Mouse (Mus musculus): ENCODE measurements around the gene Vangl2. TPM values are rescaled to one million over a fixed set of nuclear protein-coding genes. Genes with fewer than 3 reads are reported as not detected.

The Vangl2 gene
- polyA plus RNA-seq, 1 experiment, result 2.2 TPM

- 80% methylated on average over 13 of the region's 13 CpGs for WGBS
- no peak overlapping the region for H3K4me3 ChIP-seq (replicated peaks; ENCODE audit: control insufficient read depth, low read depth, low read length)
- no peak overlapping the region for H3K27ac ChIP-seq (ENCODE audit: control insufficient read depth, insufficient read depth, low read depth, low read length, poor library complexity)
- no peaks in the 10 kb centered on the region for H3K4me1 ChIP-seq (ENCODE audit: control insufficient read depth, insufficient read depth, low read length)
- no peak for TF ChIP-seq POLR2A (IDR thresholded peaks at IDR 0.05; ENCODE audit: borderline replicate concordance, control insufficient read depth, low read depth, low read length)
- TF ChIP-seq CTCF (IDR thresholded peaks at IDR 0.05; ENCODE audit: control insufficient read depth, insufficient read depth, low read length), result no peak
These were observed 21.0 kb upstream of the Vangl2 start for GRCm38 (mm10) chr1:172049131-172049782.

DNA sequence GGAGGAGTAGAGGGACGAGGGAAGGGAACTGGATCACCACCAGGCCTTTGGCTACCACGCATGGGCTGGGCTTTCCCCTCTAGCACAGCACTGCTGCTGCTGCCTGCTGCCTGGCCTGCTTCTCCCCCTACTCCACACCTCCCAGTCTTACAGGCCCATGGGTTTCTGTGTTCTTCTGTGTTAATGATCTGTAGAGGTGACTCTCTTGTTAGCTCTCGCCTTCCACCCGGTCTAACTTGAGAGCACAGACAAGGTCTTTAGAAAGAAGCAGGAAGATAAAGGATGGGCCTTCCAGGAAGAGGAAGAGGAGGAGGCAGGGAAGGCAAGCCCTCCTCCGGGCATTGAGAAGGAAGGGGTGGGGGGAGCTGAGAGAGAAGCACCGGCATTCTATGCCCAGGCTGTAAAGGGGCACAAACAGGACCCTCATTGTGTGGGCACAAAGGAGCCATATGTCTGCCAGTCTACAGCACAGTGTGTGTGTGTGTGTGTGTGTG lies 20.0 kb upstream of the Vangl2 start:
- no peak for TF ChIP-seq POLR2A (IDR thresholded peaks at IDR 0.05; ENCODE audit: borderline replicate concordance, control insufficient read depth, low read depth, low read length)
- no peak for TF ChIP-seq CTCF (IDR thresholded peaks at IDR 0.05; ENCODE audit: control insufficient read depth, insufficient read depth, low read length)
- Histone ChIP-seq H3K27ac (ENCODE audit: control insufficient read depth, insufficient read depth, low read depth, low read length, poor library complexity) (no peak overlapping the region), H3K4me1 (ENCODE audit: control insufficient read depth, insufficient read depth, low read length) (no peaks in the 10 kb centered on the region), H3K4me3 (replicated peaks; ENCODE audit: control insufficient read depth, low read depth, low read length) (no peak overlapping the region)
- WGBS, result 34% methylated on average over 6 of the region's 6 CpGs

- WGBS, result 22% methylated on average over 5 of the region's 5 CpGs
- Histone ChIP-seq H3K27ac (ENCODE audit: control insufficient read depth, insufficient read depth, low read depth, low read length, poor library complexity) (no peak overlapping the region), H3K4me1 (ENCODE audit: control insufficient read depth, insufficient read depth, low read length) (no peaks in the 10 kb centered on the region), H3K4me3 (replicated peaks; ENCODE audit: control insufficient read depth, low read depth, low read length) (no peak overlapping the region)
- TF ChIP-seq CTCF (IDR thresholded peaks at IDR 0.05; ENCODE audit: control insufficient read depth, insufficient read depth, low read length) (peak; percentile 78), POLR2A (IDR thresholded peaks at IDR 0.05; ENCODE audit: borderline replicate concordance, control insufficient read depth, low read depth, low read length) (no peak)
These were observed 18.7 kb upstream of the Vangl2 start for GRCm38 (mm10) chr1:172046938-172047337.

- WGBS, result 53% methylated on average over 8 of the region's 8 CpGs
- H3K27ac ChIP-seq (ENCODE audit: control insufficient read depth, insufficient read depth, low read depth, low read length, poor library complexity), result no peak overlapping the region
- no peak for TF ChIP-seq POLR2A (IDR thresholded peaks at IDR 0.05; ENCODE audit: borderline replicate concordance, control insufficient read depth, low read depth, low read length)
- TF ChIP-seq CTCF (IDR thresholded peaks at IDR 0.05; ENCODE audit: control insufficient read depth, insufficient read depth, low read length), result no peak
These were observed 18.2 kb upstream of the Vangl2 start for GRCm38 (mm10) chr1:172046410-172046809.

GRCm38 (mm10) chr1:172029914-172030313 lies 1.7 kb upstream of the Vangl2 start:
- TF ChIP-seq POLR2A (IDR thresholded peaks at IDR 0.05; ENCODE audit: borderline replicate concordance, control insufficient read depth, low read depth, low read length), result no peak
- no peak for TF ChIP-seq CTCF (IDR thresholded peaks at IDR 0.05; ENCODE audit: control insufficient read depth, insufficient read depth, low read length)
- H3K4me3 ChIP-seq (replicated peaks; ENCODE audit: control insufficient read depth, low read depth, low read length), result no peak overlapping the region
- 83% methylated on average over 2 of the region's 2 CpGs for WGBS
- peaks cover 2% of the 10 kb centered on the region for H3K4me1 ChIP-seq (ENCODE audit: control insufficient read depth, insufficient read depth, low read length)
- H3K27ac ChIP-seq (ENCODE audit: control insufficient read depth, insufficient read depth, low read depth, low read length, poor library complexity), result no peak overlapping the region

More at GRCm38 (mm10) chr1:172046410-172046809, 18.2 kb upstream of the Vangl2 start:
- Histone ChIP-seq H3K4me1 (ENCODE audit: control insufficient read depth, insufficient read depth, low read length) (no peaks in the 10 kb centered on the region), H3K4me3 (replicated peaks; ENCODE audit: control insufficient read depth, low read depth, low read length) (no peak overlapping the region)

DNA sequence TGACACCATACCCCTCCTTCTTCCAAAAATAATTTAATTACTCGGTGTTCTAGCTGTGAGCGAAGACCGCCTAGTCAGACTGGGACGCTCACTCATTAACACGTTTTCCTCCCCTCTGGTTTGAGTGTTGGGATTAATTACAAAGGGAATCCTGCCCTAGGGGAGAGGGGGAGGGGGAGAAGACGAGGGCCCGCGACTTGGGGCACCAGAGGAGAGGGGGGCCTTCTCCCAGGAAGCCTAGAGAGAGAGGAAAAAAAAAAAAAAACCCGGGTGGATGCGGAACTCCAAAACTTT lies 488 bp downstream of the Vangl2 start:
- H3K27ac ChIP-seq (ENCODE audit: control insufficient read depth, insufficient read depth, low read depth, low read length, poor library complexity), result no peak overlapping the region
- no peak overlapping the region for H3K4me3 ChIP-seq (replicated peaks; ENCODE audit: control insufficient read depth, low read depth, low read length)
- TF ChIP-seq CTCF (IDR thresholded peaks at IDR 0.05; ENCODE audit: control insufficient read depth, insufficient read depth, low read length) (no peak), POLR2A (IDR thresholded peaks at IDR 0.05; ENCODE audit: borderline replicate concordance, control insufficient read depth, low read depth, low read length) (no peak)
- peaks cover 2% of the 10 kb centered on the region for H3K4me1 ChIP-seq (ENCODE audit: control insufficient read depth, insufficient read depth, low read length)
- WGBS, result 80% methylated on average over 10 of the region's 10 CpGs

DNA sequence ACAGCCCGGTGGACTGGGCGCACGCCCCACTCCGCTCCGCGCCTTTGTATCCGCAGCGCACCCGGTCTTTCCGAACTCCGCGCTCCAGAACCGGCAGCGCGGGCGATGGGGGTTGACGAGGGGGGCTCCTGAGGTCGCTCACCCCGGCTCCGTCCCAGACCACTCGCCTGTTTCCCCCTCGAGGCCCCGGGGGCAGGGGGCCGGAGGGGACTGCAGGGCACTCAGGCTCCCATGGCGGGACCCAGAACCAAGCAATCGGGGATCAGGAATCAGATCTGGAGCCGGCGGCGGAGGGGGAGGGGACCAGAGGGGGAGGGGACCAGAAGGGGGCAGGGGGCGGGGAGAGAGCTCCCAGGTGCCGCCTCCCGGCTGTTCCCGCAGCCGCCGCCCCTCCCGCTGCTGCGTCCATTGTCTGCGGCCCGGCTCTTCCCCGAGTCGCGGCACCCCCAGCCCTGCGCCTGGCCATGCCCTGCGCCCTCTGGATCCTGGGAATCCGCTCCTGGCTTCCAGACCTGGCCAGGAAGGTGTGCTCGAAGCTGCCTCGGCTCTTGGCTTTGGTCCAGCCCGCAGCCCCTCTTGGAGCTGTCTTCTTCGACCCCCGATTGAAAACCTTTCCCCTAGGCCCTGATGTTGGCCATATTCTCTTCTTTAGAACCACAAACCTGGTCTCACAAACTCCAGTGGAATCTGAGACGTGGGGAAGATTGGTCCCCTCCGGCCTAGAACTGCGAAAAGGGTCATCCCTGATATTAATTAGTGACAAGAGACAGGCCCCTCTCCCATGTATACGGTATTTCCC lies 1.0 kb downstream of the Vangl2 start:
- TF ChIP-seq POLR2A (IDR thresholded peaks at IDR 0.05; ENCODE audit: borderline replicate concordance, control insufficient read depth, low read depth, low read length) (no peak; the same call in 1 of the 2 replicates), CTCF (IDR thresholded peaks at IDR 0.05; ENCODE audit: control insufficient read depth, insufficient read depth, low read length) (no peak)
- Histone ChIP-seq H3K4me1 (ENCODE audit: control insufficient read depth, insufficient read depth, low read length) (peaks cover 2% of the 10 kb centered on the region), H3K27ac (ENCODE audit: control insufficient read depth, insufficient read depth, low read depth, low read length, poor library complexity) (no peak overlapping the region; the same call in 1 of the 2 replicates), H3K4me3 (replicated peaks; ENCODE audit: control insufficient read depth, low read depth, low read length) (peak overlapping the region; percentile 66)
- WGBS, result 5% methylated on average over 52 of the region's 54 CpGs

GRCm38 (mm10) chr1:172026201-172026901 lies 1.9 kb downstream of the Vangl2 start:
- H3K27ac ChIP-seq (ENCODE audit: control insufficient read depth, insufficient read depth, low read depth, low read length, poor library complexity), result no peak overlapping the region
- no peak for TF ChIP-seq CTCF (IDR thresholded peaks at IDR 0.05; ENCODE audit: control insufficient read depth, insufficient read depth, low read length)
- TF ChIP-seq POLR2A (IDR thresholded peaks at IDR 0.05; ENCODE audit: borderline replicate concordance, control insufficient read depth, low read depth, low read length), result no peak
- peaks cover 2% of the 10 kb centered on the region for H3K4me1 ChIP-seq (ENCODE audit: control insufficient read depth, insufficient read depth, low read length)
- 15% methylated on average over 23 of the region's 23 CpGs for WGBS
- H3K4me3 ChIP-seq (replicated peaks; ENCODE audit: control insufficient read depth, low read depth, low read length), result peak overlapping the region; percentile 66
